7 mouse cellular contexts compared by ENCODE assay signal in the genomic region with DNA sequence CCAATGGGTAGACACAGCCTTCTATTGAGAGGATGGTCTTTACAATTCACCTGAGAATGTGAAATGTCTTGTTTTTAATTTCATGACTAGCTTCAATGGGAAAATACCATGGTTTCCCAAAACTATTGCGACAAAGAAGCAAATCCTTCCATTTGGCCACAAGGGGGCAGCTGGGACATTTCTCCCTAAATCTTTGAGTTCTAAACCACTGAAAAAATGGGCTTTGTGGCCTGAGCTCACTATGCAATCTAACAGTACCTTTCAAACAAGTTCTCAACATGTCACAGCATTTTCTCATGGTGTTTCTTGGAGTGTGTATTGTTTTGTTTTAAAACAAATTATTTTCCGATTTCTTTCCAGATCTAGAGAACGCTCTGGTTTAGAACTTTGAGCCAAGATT. TPM values are rescaled to one million over a fixed set of nuclear protein-coding genes. Genes with fewer than 3 reads are reported as not detected.
DNase-seq lines count a peak whose midpoint lies in the region; ATAC-seq lines count a peak whose summit lies in the region.

No protein-coding gene starts in this region.

- DNase-seq in layer of hippocampus, adult 11-12 months (ENCODE audit: low spot score): peak; percentile 23
- DNase-seq in layer of hippocampus, adult 9-10 months (ENCODE audit: low spot score): no peak
- DNase-seq in ES-CJ7 (ENCODE audit: low read depth, low spot score) (peak; percentile 68), adipocyte (ENCODE audit: low spot score) (peak; percentile 87)
- DNase-seq in lung, postnatal 36 days: peak; percentile 58
- no peak for DNase-seq in thymus, adult 18-20 months

- peak; percentile 33; the same call in 1 of the 2 replicates for ATAC-seq in granulocyte monocyte progenitor cell, adult 5-6 weeks (replicated peaks; ENCODE audit: poor library complexity, severe bottlenecking)

RNA-seq across cellular contexts. Expression of gene Efemp1, which starts 44.3 kb away (rescaled TPM):
- not detected in 2 replicates for total RNA-seq in granulocyte monocyte progenitor cell, adult 5-6 weeks (2014; fragmentation: Nextera tagmentation)
- total RNA-seq in granulocyte monocyte progenitor cell, adult 5-6 weeks (2017): not detected in 2 replicates

Comparison
In these comparisons a context has a peak if more than half of its experiments do, and no peak if none do; other contexts are left out.
1. DNase-seq: peak in layer of hippocampus, adult 11-12 months (single experiment), ES-CJ7 (single experiment), adipocyte (single experiment) and lung, postnatal 36 days (single experiment); none in layer of hippocampus, adult 9-10 months (single experiment) and thymus, adult 18-20 months (0 of 2).